Mouse (Mus musculus): ENCODE data around the gene Sf3a3.

Gene Sf3a3

GRCm38 (mm10) chr4:124737486-124737885 is 22.9 kb downstream of the Sf3a3 start:
- no peak for DNase-seq (ENCODE audit: low read depth, low spot score)

DNA sequence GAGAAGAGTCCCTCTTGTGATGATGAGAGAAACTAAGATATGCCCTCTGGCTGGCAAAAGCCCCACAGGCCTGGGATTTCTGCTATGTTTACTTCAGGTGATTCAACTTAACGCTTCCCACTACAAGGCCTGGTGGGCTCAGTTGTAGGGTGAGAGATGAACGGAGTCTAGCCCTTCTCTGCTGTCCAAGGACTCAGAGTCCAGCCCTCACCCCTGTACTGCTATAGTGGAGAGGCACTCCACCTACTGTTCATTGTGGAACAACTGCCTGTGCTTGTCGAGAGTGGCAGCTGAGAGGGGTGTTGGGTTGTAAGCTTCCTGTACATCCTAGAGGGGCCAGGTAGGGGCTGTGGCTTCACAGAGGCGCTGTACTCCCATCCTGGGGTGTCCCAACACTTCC is 23.4 kb downstream of the Sf3a3 start:
- DNase-seq (ENCODE audit: low read depth, low spot score), result no peak

DNA sequence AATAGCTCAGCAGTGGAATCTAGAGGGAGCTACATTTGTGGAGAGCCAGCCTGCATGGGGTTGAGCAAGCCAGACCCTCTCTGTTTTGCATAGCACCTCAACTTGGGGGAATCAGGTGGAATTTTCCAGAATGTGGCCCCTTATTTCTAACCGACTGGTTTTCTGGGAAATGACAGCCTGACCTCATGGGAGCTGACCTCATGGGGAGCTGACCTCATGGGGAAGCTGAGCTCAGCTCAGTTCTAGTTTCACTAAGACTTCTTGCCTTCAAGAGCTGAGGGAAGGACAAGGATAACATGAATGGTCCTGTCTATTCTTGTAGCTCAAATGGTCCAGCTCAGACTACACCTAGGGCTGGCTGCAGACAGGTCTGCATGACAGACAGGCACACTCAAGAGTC is 24.2 kb downstream of the Sf3a3 start:
- DNase-seq (ENCODE audit: low read depth, low spot score), result no peak

DNA sequence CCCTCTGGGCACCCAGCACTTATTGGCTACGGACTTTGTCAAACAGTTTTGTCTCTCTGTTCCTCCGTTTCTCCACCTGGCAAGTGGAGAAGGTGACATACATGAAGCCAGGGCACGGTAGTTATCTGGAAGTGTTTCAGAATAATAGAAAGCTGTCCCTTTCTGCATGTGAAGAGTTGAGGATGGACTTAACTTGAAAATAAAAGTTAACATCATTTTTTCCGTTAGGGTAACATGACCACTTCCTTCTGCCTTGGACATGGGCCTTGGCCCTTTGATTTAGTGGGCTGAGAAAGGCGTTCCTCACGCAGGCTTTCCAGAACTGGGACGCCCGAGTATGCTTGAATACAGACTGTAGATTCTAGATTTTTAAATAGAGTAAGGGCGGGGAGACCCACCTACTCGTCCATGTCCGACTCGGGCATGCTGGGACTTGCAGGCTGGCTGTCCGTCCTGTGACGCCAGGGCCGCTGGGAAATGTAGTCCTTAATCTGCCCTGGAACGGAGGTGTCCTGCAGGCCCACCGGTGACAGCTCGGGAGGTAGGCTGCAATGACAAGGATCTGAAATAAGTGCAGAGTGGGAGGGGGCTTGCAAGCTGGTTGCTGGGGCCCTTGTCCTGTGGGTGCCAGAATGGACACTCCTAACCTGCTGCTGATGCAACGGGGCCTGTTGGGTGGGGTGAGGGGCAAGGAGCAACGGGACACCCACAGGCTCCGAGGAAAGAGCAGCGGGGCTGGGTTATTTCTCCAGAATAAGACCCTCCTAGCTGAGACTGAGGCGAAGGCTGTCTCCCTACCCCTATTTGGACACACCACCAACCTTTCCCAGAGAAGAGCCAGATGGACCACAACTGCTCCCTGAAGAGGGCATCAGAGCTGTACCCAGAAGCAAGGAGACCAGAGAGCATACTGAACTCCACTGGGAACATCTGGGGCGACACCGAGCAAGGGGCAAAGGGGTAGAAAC is 27.1 kb downstream of the Sf3a3 start, which contains the start of gene Inpp5b:
Inpp5b (plus strand) TSS at position 475 of the 968 bp plus-strand sequence.
- DNase-seq (ENCODE audit: low read depth, low spot score), result peak; percentile 78

- DNase-seq (ENCODE audit: low read depth, low spot score), result no peak
Measured at GRCm38 (mm10) chr4:124742839-124743238, 28.3 kb downstream of the Sf3a3 start.

GRCm38 (mm10) chr4:124746577-124746976 is 32.0 kb downstream of the Sf3a3 start:
- no peak for DNase-seq (ENCODE audit: low read depth, low spot score)

GRCm38 (mm10) chr4:124747851-124748250 is 33.3 kb downstream of the Sf3a3 start:
- DNase-seq (ENCODE audit: low read depth, low spot score), result no peak

GRCm38 (mm10) chr4:124751300-124752250 is 37.0 kb downstream of the Sf3a3 start:
- DNase-seq (ENCODE audit: low read depth, low spot score), result peak; percentile 99

DNA sequence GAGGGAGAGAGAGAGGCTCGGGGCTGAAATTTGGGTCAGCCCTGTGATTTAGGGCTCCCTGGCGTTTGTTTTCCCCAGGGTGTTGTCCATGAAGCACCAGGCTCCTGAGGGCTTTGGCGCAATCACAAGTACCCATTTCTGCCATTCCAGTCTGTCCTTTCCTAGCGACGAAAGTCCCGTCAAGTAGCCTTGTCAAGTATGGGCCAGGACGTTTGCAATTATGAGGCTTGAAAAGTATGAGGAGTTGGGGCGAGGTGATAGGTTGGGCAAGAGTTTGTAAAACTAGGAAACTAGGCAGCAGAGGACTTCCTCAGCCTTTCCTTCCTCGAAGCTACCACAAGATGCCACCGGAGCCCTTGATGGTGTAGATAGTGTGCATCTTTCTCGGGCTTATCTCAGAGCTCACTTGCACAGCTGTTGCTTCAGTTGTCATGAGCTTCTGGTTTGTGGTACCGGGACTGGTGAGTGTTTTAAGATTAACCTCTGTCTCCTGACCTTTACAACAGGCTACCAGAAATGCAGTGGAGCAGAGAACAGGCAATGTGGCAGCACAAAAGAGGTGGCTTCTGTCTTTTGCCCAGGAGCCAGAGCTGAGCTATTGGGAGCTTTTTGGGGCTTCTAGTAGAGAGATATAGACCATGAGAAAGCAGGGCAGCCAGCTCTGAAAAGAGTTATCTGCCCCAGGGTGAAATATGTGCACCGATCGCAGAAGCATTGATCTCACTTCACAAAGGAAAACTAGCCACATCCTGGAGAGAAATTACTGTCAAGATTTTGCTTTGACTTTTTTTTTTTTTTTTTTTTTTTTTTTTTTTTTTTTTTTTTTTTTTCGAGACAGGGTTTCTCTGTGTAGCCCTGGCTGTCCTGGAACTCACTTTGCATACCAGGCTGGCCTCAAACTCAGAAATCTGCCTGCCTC is 38.0 kb downstream of the Sf3a3 start:
- no peak for DNase-seq (ENCODE audit: low read depth, low spot score)

DNA sequence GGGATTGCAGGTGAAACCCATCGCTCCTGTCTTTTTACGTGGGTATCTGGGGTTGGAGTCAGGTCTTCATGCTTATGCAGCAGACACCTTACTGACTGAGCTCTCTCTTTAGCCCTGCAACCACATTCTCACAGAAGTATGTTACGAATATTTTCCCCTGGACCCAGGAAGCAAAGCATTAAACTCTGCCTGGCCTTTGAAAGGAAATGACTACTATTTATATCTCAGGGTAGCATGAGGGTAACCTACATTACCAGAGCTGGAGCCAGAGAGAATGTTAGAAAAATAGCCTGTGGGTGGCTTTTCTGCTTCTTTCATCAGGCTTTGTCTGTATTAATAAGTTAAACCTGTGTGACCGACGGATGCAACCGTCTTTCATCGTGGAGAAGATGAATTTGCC is 41.0 kb downstream of the Sf3a3 start:
- no peak for DNase-seq (ENCODE audit: low read depth, low spot score)

DNA sequence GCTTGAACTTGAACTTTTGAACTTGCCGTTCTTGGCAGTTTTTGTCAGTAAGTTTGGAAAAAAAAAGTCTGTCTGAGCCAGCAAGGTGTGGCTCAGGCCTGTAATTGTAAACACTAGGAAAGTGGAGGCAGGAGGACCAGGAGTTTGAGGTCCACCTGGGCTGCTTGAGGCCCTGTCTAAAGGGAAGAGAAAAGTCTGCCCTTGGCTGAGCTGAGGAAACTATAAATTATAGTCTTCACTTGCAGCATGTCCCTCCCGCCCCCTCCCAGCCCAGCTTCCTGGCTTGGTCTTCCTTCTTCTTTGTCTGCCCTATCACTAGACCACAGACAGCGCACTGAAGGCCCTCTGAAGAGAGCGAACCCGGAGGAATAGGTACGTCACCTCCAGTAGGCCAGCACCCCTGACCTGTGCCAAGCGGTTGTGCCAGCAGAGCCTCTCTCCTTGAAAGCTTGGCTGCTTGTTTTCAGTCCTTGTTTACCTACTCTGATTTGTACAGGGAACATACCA is 44.8 kb downstream of the Sf3a3 start:
- DNase-seq (ENCODE audit: low read depth, low spot score), result peak; percentile 31

DNA sequence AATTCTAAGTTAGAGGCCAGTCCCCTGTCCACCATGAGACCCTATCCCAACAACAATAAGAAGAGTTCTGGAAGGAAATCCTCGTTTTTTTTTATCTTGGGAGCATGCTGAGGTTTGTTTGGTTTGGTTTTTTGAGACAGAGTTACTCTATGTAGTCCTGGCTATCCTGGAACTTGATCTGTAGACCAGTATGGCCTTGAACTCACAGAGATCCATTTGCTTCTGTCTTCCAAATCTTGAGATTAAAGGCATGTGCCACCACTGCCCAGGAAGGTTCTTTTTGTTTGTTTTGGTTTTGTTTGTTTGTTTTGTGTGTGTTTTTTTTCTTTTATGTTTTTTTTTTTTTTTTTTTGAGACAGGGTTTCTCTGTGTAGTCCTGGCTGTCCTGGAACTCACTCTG is 46.6 kb downstream of the Sf3a3 start:
- no peak for DNase-seq (ENCODE audit: low read depth, low spot score)

DNA sequence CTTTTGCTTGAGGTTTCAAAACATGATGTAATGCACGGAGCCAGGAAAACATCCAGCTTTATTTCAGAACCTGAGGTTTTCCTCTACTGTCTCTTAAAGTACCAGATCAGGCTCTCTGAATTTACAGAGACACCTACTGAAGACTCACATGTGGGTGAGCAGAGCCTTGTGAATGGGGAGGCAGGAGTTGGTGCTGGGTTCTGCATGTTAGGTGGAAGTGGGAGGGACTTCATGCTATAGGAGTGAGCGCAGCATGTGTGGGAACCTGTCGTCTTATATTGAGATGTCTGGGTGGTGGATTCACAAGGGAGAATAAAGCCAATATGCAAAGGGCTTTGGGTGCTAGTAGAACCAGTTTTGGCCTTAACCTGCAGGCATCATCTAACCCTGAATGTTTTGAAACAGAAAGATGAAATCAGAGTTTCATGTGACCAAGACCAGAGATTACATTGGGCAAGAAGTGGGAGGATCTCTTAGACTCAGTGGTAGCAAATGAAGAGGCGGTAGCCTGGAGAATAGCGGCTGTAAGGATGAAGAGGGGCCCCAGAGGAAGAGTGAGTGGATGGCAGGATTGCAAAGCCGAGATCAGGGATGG is 48.4 kb downstream of the Sf3a3 start:
- DNase-seq (ENCODE audit: low read depth, low spot score), result no peak

GRCm38 (mm10) chr4:124765802-124766565 is 51.4 kb downstream of the Sf3a3 start:
- DNase-seq (ENCODE audit: low read depth, low spot score), result peak; percentile 19

DNA sequence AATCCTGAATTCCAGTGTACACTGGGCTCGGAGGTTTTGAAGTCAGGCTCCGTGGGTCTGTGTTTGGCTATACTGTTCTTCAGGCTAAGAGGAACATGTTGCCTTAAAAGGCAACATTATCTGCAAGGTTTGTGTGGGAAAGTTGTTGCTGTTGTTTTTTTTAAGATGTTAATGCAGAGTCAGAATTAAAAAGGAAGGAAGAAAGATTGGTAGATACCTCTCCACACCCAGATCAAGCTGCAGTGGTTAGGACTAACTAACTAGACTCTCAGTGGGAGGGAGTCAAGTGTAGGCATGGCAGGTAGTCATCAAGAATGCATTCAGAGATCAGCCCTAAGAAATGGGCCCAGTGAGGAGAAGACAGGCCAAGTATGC is 52.0 kb downstream of the Sf3a3 start:
- DNase-seq (ENCODE audit: low read depth, low spot score), result peak; percentile 17

DNA sequence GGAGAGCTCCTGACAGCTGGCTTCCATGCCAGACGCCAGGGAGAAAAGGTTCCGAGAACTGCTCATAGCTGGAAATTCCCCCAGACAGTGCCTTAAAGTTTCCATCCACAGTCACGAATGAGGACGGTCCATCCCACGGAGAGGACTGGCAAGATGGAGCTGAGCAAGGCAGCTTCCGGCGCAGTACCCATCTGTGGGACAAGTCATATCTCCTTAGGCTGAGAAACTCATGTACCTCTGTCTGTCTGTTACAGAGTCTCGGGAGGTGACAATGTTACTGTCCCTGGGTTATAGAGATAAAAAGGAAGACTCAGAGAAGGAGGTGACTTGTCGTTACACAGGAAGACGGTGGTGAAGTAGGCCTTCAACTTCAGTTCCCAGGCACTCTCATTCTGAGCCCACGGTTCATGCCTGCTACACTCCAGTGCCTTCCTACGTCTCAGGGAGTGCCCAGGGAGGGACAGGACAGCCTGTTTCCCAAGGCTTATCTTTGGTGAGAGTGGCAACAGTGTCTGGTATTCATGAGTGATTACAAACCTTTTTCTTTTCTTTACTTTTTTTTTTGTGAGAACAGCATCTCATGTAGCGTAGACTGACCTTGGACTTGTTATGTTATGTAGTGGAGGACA is 54.5 kb downstream of the Sf3a3 start:
- no peak for DNase-seq (ENCODE audit: low read depth, low spot score)

DNA sequence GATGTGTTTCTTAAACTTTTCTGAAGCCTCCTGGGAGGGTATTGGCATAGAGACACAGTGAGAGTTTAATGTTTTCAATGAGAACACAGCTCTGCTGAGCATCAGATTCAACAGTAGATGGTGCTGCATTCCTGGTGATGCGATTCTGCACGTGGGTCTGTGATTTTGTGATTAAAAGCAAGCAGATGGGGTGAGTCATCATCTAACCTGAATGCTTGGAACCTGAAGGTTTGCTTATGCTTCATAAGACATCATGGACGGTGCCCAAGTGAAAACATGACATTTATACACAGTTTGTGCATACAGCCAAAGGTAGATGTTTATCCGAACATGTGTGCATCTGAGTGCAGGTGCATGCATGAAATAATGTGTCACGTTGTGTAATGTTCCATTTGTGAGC is 56.0 kb downstream of the Sf3a3 start:
- no peak for DNase-seq (ENCODE audit: low read depth, low spot score)

- DNase-seq (ENCODE audit: low read depth, low spot score), result no peak
Measured at GRCm38 (mm10) chr4:124772125-124772524, 57.5 kb downstream of the Sf3a3 start.

GRCm38 (mm10) chr4:124773449-124773848 is 58.9 kb downstream of the Sf3a3 start:
- DNase-seq (ENCODE audit: low read depth, low spot score), result no peak
